Mouse (Mus musculus) erythroblast, embryonic 14.5 days (primary cell): Measurements from ENCODE around the gene Mrps2.

ENCODE experiments used
- GATA1 ChIP-seq: IDR thresholded peaks from 2 replicates; pipeline ENCODE4 v1.6.1; 2012; ENCODE audit warnings: low read length, inconsistent platforms, mixed read lengths
- TAL1 ChIP-seq: IDR thresholded peaks from 3 replicates; pipeline ENCODE4 v1.6.1; 2012; ENCODE audit warnings: low read length, inconsistent platforms, mixed read lengths

DNA sequence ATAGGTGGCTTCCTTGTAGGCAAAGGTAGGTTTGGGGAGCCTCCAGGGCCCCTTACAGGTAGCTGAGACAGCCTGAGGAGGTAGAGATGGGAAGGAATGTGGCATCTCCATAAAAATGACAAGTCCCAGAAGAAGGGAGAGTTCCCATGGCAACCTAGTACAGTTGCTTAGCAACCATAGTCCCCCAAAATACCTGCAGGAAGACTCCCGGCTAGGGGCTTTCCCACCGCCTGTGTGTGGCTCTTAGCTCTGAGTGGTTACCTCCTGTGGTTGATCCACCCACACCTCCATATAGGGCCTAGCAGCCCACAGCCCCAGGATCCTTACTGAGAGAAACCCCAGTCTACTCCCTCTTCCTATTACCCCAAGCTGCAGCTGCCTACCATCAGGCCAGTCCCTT lies 50.4 kb downstream of the Mrps2 start:
- TF ChIP-seq GATA1, result no peak
- no peak for TF ChIP-seq TAL1
